Mouse (Mus musculus) erythroblast, adult 5-6 weeks (primary cell): ENCODE measurements at regions not wholly inside any gene's neighbourhood (a gene's known extent, or its start where the extent isn't known, plus 50 kb on each side); places are given as distances from the start of the nearest gene placed in this dataset.

Source experiments
- ATAC-seq: replicated peaks from 2 replicates; pipeline ENCODE4 v1.8.0; 2016; ENCODE audit warnings: moderate number of reproducible peaks, mild to moderate bottlenecking, moderate TSS enrichment, inconsistent platforms; ENCODE audit not compliant: poor library complexity, low FRiP score, severe bottlenecking

DNA sequence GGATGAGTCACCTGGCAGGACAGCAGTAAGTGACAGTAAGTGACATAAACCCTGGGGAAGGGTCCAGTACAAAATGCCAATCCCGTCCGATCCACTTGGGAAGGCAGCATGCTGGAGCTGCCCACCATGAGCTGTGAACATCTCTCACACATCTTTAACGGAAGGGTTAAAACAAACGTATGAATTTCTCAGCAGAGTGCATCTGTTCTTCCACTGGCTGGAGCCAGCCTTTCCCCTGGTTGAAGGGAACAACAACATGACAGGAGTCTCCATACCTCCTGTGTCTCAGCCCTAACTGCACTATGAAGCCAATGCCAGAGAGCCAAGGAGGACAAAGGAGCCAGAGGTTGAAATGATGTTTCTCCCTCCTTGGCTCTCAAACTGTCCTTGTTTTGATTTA lies 189.4 kb upstream of the Zfp637 start:
- no peak for ATAC-seq

DNA sequence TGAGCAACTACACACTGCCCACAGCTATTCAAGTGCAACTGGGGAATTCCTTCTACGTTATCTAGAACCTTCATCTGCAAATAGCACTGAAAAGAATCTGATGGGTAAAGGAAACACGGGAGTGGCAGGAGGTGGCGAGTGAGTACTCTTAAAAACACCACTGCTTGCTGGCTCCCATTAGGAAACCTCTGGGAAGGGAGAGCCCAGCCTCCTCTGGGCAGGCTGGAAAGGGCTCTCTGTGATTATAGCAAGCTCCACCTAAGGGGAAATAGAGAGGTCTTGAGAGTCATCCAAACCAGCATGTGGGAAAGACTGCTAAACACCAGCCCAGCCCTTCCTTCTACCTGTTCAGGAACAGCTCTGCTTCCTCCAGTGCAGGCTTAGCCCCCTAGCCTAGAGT lies 189.0 kb upstream of the Zfp637 start:
- ATAC-seq, result no peak

DNA sequence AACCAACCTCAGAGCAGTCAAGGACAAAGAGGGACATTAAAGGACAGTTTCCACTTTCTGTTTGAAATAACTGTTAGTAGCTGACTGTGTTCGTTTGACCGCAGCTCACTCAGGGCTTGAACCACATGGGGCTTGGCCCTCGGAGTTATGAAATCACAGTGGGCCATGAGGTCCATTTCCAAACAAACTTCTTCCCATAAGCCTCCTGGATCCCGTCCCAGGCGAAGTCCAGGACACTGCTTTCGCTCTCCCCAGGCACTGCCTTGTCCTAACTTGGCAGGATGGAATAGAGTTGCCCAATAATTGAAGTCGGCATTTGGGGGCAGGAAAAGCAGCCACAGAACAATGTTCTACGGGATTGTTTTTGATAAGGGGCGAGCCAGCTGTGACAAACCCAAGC lies 188.1 kb upstream of the Zfp637 start:
- no peak for ATAC-seq

DNA sequence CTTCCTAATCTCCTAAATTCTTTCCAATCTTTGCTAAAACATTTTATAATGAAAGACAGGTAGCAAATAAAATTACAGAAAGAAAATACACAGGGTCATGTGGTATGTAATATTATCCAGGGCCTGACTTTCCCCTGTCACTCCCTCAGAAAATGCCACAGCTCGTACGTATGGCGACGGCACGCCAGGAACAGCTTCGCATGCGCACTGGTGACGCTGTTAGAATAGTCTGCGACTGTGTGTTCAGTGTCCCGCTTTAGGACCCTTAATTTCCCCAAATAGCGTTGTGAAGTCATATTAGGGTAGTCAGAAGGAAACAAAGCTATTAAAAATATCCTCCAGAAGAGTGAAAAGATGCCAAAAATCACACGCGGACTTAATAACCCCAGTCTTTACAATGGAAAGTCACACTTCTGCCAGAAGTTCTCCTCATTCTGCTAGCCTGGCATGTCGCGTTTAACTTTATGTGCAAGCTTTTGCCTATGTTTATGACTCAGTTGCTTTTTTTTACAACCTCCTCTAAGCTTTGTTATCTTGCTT lies 187.0 kb upstream of the Zfp637 start:
- no peak for ATAC-seq

DNA sequence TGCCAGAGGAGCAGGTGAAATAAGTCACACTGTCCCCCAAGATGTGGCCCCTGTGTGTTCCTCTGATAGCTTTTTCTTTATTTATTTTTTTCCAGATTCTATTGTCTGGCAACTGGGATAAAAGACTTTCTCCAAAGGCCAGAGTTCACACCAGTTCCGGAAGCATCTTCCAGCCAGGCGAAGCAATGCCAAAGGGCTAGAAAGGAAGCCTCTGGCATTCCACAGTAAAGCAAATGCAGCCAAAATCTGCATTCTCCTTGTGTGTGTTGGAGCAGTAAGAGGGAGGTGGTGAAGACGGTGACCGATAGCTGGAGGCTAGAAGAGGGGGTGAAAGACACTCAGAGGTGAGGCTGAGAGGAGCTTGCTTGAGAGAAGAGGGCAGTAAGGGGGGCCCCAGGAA lies 185.0 kb upstream of the Zfp637 start:
- ATAC-seq, result no peak

DNA sequence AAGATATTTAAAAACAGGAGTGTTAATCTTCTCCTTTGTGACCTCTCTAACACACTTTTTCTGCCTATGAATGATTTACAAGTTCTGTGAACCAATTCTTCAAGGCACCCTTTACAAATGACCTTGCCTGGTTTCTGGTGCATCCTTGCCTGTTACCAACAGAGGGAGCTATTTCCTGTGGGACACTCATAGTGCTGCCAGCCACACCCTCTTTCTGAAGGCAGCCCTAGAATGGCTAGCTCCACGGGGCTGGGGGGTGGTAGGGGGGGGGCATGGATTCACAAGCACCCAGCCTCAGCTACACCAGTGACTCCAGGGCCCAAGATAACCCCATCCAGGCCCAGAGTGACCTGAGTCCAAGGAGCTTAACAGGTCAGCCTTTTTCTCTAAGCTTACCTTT lies 180.4 kb upstream of the Zfp637 start:
- no peak for ATAC-seq

DNA sequence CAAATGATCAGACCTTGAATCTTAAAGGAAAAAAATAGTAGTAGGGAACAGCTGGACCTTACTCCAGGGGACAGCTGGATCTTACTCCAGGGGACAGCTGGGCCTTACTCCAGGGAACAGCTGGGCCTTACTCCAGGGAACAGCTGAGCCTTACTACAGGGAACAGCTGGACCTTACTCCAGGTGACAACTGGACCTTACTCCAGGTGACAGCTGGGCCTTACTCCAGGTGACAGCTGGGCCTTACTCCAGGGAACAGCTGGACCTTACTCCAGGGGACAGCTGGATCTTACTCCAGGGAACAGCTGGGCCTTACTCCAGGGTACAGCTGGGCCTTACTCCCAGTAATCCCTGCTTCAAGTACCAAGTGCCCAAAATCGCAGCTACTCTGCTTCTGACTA lies 178.3 kb upstream of the Zfp637 start:
- ATAC-seq, result no peak

DNA sequence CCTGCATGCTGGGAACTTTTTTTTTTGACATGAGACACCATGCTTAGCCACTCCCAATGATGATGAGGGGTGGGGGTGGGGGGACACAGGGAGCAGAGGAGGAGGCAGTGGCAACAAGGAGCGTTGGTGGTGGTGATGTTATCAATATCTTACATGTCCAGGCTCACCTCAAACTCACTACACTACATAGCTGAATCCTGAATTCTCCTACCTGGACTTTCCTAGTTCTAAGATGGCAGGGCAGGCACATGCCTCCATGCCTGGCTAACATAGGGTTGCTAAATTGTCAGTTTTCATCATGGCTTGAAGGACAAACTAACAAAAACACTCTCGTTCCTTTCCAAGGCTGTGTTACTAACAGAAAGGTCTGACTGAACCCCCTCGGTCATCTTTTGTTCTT lies 170.6 kb upstream of the Zfp637 start:
- ATAC-seq, result no peak

DNA sequence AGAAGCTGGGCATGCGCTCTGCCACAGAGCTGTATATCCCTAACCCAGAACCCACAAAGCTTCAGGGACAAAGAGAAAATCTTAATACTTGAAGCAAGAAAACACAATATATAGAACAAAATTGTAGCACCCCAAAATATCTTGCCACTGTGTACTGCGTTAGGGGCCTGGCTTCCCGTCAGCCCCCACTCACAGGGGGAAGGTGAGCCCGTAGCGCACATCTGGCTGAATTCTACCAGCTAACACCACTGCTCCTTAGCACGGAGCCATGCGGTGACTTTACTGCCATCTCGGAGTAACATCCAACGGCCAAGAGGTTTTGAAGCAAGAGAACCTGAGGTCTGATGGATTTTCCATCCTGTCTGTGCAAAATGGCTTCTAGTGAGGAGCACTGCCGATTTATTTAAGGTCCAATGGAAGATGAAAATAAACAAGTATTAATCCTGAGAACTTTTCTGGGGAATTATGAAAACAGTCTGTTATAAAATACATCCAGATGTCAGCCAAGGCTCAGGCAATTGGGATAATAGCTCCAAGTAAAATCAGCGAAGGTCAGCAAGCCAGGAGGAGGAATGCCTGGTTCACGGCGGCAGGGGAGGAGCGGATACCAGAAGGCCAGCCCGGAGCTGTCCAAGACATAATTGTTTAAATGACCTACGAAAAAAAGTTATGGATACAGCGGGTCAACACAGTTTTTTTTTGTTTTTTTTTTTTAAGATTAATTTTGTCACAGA lies 170.0 kb upstream of the Zfp637 start:
- ATAC-seq, result no peak

DNA sequence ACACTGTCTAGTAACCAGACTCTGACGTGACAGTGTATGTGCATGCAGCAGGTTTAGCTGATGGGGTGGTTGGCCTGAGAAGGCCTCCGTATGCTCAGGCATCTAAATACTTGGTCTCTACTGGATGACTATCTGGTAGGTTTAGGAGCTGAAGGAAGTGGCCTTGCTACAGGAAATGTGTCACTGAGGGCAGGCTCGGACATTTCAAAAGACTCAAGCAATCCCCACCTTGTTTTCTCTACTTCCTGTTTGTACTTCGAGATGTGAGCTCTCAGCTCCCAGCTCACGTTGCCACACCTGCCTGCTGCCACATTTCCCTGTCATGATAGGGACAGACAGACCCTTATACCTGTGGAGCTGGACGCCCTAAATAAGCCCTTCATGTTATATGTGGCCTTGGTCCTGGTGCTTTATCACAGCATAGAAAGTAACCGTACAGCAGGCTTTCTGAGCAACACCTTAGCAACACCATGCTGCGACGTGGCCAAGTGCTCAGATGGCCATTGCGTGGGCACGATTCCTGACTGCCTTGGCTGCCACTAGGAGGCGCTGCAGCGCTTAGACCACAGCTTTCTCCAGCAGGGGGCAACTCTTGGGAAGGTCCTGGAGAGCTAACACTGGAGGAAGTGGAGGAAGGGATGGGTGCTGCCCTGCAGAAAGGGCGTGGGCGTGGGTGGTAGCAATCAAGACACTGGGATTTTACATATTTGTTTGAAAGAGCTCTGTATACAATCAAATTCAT lies 165.8 kb upstream of the Zfp637 start:
- ATAC-seq, result no peak

DNA sequence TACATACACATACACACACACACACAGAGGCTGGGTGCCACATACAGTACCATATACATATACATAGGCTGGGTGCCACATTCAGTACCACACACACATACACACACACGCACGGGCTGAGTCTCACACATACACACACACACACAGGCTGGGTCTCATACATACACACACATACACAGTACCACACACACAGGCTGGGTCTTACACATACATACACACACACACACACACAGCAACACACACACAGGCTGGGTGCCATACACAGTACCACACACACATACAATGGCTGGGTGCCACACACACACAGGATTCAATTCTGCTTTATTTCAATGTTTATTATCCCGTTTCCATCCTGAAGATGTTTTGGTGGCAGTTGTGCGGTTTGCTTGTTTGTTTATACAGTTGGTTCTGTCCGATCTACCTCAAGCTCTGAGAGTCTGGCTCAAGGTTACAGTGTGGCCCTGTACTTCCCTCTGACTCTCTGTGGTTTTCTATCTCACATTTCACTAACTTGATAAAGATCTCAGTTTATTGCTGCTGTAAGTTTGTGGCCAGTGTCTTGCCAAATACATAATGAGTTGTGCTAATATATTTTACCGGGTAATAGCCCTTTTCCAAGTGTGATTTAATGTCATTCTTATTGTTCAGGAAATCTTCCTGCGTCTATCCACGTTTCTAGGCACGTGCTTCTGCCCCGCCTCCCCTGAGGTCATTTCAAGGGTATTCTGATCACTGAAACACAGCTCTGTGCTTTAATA lies 164.7 kb upstream of the Zfp637 start:
- no peak for ATAC-seq

DNA sequence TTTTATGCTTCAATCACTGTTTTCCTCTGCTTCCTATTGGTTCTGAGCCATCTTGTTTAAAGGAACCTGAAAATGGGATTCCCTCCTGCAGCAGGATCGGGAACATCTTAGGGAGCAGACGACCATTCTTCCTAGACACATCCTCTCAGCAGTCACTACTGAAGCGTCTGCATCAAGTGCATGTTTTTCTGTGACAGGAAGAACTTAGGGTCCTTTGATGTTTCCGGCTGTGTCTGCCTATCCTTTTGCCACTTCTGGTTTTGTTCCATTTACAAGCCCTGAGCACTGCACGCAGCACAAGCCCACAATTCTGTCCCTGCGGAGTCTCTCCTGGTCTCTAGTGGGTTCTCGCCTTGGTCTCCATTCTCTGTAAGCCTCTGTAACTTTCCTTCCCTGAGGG lies 163.9 kb upstream of the Zfp637 start:
- ATAC-seq, result no peak

DNA sequence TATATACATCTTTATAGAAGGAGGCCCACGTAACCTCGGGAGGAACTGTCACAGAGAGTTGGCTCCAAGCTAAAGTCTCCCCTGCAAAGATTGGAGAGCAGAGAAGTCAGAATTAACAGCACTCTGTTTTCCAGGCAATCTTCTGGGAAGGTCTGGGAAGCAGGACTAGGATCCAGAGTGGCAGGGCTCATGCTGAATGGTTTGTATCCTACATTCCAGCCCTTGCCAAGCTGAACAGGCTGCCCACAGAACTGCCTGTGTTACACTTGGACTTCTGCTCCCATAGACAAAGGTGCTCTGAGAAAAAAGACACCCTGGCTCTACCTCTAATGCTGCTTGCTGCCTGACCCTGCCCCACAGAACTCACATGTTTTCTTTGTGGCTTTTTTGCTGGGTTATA lies 163.2 kb upstream of the Zfp637 start:
- ATAC-seq, result no peak

DNA sequence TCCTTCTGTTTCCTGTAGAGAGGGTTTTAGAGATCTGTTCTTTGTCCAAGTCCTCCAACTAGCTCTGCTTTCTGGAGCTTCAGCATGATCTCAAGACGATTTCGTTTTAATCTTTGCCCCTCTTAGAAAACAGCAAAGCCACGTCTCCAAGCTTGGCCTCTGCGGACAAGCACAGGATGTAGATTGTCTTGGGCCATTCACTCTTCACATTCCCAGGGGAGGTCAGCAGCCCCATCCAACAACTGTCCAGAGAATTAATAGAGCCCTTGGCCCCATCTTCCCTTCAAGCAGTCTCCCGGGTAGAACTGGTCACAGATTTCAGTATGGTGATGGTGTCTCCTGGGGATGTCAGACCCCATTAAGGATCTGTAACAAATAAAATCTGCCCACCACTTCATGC lies 162.7 kb upstream of the Zfp637 start:
- ATAC-seq, result no peak

DNA sequence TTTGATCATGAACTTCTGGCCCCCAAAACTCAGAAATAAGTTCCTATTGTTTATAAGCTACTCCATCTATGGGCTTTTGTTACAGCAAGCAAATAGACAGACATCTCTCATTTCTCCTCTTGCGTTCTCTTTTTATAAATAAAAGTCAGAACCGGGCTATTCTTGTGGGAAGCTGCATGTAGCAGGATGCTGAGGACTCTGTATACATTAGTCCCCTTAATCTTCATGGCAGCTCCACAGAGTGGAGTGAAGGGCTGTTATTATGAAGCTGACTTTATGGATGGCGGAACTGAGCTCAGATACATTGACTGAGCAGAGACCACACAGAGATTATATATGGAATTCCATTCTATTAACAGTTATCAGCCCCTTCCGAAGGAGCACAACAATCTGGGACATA lies 162.1 kb upstream of the Zfp637 start:
- ATAC-seq, result no peak

DNA sequence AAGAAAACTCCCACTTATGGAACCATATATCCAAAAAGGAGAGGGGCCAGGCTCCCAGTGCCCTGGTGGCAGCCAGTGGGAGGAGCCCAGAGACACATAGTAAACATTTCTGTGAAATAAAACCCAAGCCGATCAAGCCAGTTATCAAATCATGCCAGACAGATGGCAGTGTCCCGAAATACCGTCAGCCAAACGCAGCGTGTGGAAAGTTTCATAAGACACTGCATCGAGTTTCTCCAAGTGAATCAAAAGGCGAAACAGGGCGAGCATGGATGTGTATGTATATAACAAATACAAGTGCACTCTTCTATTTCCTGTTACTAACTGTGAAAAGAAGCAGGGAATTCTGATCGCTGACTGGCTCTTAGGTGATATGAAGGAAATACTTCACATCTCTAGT lies 154.8 kb upstream of the Zfp637 start:
- ATAC-seq, result no peak

DNA sequence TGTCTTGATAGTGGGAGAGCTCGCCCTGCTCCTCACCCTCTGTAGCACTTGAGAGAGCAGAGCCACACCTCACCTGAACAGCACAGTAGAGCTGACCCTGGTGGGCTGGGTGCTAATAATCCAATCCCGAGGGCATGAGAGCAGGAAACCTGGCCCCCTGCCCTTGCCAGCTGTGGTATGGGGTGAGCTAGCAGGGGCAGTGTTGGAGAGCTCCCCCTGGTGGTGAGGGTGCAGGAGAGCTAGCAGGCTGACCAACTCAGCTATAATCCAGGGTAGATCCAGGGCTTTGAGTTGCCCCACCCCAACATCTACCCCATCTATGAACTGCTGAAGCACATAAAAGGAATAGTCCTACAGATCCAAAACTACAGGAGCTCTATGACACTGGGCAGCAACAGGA lies 153.9 kb upstream of the Zfp637 start:
- ATAC-seq, result 0 out of 2 replicates have a peak, but pooled peaks have one; percentile 39

DNA sequence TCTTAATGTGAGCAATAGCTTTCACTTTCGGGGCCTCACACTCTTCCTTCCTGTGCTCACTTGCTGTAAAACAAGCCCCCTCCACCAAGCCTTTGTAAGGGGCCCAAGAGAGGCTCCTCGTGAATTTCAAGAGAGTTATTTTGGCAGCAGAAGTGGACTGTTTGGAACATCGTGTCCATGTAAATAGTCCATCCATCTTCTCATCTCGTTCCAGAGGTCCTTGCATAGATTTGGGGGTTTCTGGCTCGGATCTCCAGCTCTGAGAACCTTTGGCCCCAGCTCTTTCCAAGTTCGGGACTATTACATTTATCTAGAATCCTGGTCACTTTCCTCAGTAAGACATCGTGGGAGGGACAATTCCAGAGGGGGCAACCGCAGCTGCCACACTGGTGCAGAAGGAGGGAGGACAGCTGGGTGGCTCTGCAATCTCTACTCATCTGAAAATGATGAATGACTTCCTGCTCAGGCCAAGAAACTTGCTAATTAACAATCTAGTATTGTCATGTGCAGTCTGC lies 152.3 kb upstream of the Zfp637 start:
- no peak for ATAC-seq

DNA sequence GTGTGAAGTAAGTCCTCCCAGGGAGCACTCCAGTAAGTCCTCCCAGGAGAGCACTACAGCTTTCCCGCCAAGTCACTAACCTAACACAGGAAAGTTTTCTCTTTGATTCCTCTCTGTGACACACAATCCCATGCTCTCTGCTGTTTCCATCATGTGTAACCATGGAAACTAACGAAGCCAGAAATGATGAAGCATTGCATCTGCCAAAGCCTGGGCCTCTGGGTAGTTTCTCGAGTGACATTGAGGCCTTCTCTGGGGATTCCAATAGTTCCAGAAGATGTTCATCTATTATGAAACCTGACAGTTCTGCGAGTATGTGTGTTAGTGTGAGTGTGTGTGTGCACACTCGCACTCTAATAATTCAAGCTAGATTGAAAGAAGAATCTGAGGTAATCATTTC lies 140.7 kb upstream of the Zfp637 start:
- no peak for ATAC-seq

DNA sequence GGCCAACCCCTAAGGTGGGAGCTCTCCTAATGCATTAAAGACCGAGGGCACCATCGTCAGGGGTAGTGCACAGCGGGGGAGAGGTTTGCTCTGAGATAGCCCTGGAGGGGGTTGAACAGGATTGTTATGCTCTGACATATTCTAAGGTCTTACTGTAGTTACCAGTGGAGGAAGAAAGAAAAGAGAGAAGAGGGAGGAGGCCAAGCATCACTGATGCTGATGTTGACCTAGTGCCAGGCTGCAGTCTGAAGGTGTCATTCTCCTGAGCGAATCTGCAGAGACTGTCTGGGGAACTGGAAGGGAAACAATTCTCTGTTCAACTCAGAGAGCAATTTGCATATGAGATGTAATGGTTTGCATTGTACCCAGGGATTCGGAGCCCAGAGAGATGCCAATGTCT lies 139.4 kb upstream of the Zfp637 start:
- no peak for ATAC-seq

DNA sequence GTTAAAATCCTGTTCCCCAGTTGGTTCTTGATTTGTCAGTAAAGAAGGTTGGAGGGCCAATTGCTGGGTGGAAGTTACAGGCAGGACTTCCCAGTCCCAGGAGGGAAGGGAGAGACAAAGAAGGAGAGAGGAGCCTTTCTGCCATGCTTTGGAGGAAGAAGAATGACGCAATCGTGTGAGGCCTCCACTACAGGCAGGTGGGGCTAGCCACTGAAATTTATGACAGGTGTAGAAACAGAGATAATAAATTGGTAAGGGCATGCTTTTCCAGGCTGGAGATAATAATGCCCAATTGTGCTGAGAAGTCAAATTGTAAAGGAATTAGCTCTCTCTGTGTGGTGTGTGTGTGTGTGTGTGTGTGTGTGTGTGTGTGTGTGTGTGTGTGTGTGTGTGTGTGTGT lies 135.0 kb upstream of the Zfp637 start:
- no peak for ATAC-seq
